Mouse (Mus musculus) bone marrow macrophage, adult 2 months (primary cell): ENCODE results near the gene Hils1. TPM values are rescaled to one million over a fixed set of nuclear protein-coding genes. Genes with fewer than 3 reads are reported as not detected.

Source experiments
- H3K27ac ChIP-seq: 2 replicates; pipeline ENCODE4 v1.5.1; 2012; ENCODE audit warnings: low read depth, low read length; ENCODE audit not compliant: insufficient read depth
- H3K4me1 ChIP-seq: 2 replicates; pipeline ENCODE4 v1.6.1; 2012; ENCODE audit warnings: low read length; ENCODE audit not compliant: control insufficient read depth, insufficient read depth
- H3K4me3 ChIP-seq: 2 replicates; pipeline ENCODE4 v1.5.1; 2012; ENCODE audit warnings: mild to moderate bottlenecking, low read length, moderate library complexity; ENCODE audit not compliant: insufficient read depth
- CTCF ChIP-seq: IDR thresholded peaks from 2 replicates; pipeline ENCODE4 v1.5.1; 2012; ENCODE audit warnings: low read depth, mild to moderate bottlenecking, low read length, moderate library complexity
- POLR2A ChIP-seq: IDR thresholded peaks from 2 replicates; pipeline ENCODE4 v1.6.1; 2012; ENCODE audit warnings: mild to moderate bottlenecking, low read depth, low read length, borderline replicate concordance
- polyA plus RNA-seq: library from polyadenylated mRNA; stranded (reverse); fragments of >200 nt; gene quantifications from 2 replicates; pipeline ENCODE4 v1.2.4, GENCODE M21; 2012; ENCODE audit not compliant: missing spikeins, insufficient read depth, insufficient read length

The Hils1 gene
- polyA plus RNA-seq, result not detected in 2 replicates

DNA sequence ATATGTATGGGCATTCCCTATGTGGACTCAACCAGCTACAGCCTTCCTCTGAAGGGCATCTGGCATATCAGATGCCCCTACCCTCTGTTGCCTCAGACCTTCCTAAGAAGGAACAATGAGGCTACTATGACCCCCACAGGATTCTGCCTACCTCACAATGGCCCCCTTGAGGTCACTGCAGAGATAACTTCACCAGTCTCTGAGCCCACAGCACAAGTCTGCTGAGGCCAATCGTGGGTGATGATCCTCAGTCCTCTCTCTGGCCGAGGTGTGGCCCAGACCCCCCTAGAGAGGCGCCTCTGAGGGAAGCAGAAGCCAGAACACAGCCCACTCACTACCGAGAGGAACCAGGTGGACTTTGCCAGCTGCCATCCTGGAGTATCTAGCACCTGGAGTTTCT lies at the start of gene Hils1:
Gene Hils1 (plus strand): TSS at position 175 of the 400 bp plus-strand sequence.
- H3K4me3 ChIP-seq, result no peak within 1 kb of the TSS
- no peaks in the 10 kb centered on the region for H3K4me1 ChIP-seq
- no peak within 1 kb of the TSS for H3K27ac ChIP-seq
- TF ChIP-seq POLR2A (no peak), CTCF (no peak)

DNA sequence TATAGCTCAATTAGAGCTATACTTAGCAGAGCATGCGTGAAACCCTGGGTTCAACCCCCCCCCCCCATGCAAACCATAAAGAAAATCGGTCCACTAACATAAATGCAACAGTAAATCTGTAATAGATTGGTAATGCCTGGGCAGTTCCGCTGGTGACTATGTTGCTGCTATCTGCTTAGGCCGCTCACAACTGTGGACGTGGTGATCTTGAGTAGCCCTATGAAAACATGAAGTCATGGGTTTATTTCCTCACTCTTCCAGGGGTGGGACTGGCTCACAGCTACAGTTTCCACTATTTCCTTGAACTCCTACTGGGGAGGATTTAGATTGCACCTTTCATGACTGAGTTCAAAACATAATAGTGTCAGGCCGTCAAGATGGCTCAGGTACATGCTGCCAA lies 49.7 kb upstream of the Hils1 start:
- Histone ChIP-seq H3K4me3 (no peak overlapping the region), H3K4me1 (no peaks in the 10 kb centered on the region), H3K27ac (no peak overlapping the region)
- TF ChIP-seq POLR2A (no peak), CTCF (no peak)

DNA sequence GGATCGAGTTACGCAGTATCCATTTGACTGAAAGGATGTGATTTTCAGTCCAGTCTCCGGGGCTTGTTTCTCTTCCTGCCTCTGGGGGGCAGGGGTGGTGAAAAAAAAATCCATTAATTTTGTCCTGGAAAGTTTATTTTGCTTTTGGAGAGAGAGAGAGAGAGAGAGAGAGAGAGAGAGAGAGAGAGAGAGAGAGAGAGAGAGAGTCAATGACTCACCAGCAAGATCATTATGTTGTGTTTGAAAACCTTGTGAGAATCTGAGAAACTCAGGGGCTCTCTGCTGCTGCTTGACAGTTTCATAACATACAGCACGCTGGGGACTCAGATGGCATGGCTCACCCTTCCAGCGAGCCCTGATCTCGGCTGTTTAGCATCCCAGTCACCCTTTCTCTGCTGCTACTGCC lies 46.4 kb upstream of the Hils1 start:
- Histone ChIP-seq H3K4me1 (no peaks in the 10 kb centered on the region), H3K27ac (no peak overlapping the region), H3K4me3 (no peak overlapping the region)
- TF ChIP-seq POLR2A (no peak), CTCF (no peak)

DNA sequence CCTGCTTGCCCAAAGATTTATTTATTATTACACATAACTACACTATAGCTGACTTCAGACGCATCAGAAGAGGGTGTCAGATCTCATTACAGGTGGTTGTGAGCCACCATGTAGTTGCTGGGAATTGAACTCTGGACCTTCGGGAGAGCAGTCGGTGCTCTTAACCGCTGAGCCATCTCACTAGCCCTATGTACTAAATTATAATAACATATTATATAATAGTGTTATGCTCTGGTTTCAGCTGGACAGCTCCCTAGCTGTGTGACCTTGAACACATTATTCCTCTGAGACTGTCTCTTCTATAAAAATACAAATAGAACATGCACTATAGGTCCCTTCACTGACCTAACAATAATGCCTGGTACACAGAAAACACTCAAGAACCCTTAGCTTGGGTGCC lies 42.4 kb upstream of the Hils1 start:
- Histone ChIP-seq H3K4me1 (no peaks in the 10 kb centered on the region), H3K4me3 (no peak overlapping the region), H3K27ac (no peak overlapping the region)
- TF ChIP-seq POLR2A (no peak), CTCF (no peak)

DNA sequence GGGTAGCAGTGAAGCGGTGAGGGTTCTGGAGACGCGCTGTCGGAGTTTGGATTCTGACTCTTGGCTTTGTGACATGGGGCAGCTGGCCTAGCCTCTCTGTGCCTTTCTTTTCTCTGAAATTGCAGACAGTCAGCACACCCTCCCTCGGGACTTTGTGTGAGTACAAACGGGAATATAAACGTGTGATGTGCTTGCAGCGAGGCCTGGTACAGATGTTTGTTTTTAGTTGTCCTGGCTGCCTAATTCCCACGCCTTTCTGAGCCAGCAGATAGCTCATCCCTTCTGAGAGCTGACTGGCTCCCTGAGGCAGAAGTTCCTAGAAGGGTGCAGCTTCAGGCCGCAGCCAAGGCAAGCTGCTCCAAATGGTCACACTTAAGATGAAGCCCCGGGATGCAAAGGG lies 41.0 kb upstream of the Hils1 start:
- TF ChIP-seq POLR2A, result no peak
- no peak for TF ChIP-seq CTCF
- no peaks in the 10 kb centered on the region for H3K4me1 ChIP-seq
- no peak overlapping the region for H3K4me3 ChIP-seq
- no peak overlapping the region for H3K27ac ChIP-seq

DNA sequence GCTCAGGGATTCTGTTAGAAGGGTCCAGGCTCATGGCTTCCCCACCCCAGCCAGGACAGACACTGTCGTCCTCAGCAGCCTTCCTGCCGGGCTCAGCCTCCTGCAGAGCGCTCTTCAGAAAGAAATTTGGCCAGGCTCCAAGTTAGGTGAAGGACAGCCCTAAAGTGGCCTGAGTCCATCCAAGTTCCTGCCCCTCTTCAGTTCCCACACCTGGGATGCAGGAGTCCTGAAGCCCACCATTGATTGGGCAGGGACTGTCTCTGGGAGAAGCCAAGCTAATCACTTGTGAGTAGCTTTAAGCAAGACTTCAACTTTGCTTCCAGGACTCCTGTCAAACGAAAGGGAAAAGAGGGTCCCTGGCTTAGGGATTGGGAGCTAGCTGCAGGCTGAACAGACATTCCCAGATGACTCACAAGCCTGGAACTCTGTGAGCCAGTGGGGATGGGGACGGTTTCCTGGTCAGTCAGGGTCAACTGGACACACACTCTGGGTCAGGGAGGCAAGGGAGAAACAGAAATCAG lies 39.6 kb upstream of the Hils1 start:
- H3K27ac ChIP-seq, result no peak overlapping the region
- TF ChIP-seq CTCF, result no peak
- TF ChIP-seq POLR2A, result no peak
- no peaks in the 10 kb centered on the region for H3K4me1 ChIP-seq
- H3K4me3 ChIP-seq, result no peak overlapping the region

DNA sequence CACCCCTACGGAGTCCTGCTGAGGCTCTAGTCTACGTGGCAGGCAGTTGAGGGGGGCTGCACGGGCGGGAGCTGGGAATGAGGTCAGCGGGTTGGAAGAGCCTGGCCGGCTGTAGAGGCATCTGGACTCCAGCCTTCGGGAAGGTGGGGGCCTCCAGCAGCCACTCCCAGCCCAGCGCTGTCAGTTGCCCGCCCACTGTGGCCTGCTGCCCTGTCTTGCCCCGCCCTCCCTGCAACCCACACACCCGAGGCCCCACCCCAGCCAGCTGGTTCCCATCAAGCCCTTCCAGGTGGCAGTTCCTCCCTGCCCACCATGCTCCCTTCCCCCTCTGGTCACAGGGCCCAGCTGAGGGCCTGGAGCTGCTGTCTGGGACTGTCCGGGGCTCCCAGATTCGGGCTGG lies 38.6 kb upstream of the Hils1 start:
- no peak overlapping the region for H3K27ac ChIP-seq
- no peak overlapping the region for H3K4me3 ChIP-seq
- no peak for TF ChIP-seq CTCF
- TF ChIP-seq POLR2A, result no peak
- no peaks in the 10 kb centered on the region for H3K4me1 ChIP-seq

DNA sequence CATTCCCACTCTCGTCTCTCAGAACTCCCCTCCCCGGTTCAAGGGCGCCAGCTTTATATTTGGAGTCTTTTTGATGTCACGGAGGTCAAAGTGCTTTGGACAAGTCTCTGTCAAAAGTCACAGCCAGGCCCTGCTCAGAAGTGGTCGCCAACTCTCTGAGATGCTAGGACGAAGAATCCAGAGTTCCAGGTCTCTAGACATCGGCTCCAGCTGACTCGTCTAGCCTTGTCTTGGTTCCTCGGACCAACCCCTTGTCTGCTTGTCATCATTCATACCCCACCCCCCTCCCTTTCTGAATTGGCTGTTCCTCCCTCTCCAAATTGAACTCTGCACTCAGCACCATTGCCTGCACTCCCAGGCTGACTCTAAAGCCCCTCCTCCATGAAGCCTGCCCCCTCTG lies 37.8 kb upstream of the Hils1 start:
- TF ChIP-seq POLR2A, result no peak
- TF ChIP-seq CTCF, result no peak
- no peak overlapping the region for H3K27ac ChIP-seq
- H3K4me3 ChIP-seq, result no peak overlapping the region
- no peaks in the 10 kb centered on the region for H3K4me1 ChIP-seq

DNA sequence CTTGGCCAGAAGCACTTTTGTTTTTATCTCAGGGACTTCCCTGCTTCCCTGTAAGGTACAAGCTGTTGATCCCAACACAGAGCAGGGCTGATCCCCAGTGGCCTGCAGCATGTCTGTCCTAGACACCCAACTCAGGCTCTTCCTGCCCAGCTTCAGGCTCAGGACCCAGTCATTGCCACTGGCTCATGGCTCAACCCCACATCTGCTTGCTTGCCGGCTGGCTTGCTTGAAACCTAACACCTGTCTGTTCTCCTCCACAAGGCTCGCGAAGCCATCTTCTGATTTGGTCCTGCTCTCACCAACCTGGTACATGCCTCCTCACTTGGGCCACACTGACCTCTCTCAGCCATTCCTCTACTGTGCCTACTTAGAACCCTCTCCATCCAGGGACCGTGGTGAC lies 37.2 kb upstream of the Hils1 start:
- TF ChIP-seq CTCF (no peak), POLR2A (no peak)
- no peaks in the 10 kb centered on the region for H3K4me1 ChIP-seq
- no peak overlapping the region for H3K27ac ChIP-seq
- no peak overlapping the region for H3K4me3 ChIP-seq

DNA sequence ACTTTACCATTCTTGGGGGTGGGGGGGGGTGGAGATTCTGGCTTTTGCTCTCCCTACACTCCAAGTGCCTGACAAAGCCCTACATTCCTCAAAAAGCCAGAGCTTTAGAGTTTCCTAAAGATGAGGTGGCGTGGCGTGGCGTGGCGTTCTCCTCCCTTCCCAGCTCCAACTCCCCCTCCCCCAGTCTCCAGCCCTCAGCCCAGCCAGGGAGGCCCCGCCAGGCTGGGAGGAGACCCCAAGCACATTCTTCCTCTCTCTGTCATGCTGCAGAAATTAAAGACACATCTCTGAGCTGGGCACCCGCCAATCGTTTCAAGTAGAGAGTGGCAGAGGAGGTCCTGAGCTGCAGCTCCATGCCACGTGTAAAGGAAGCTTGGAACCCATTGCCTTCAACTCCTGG lies 33.8 kb upstream of the Hils1 start:
- Histone ChIP-seq H3K4me1 (peaks cover 2% of the 10 kb centered on the region; the same call in 1 of the 2 replicates), H3K27ac (no peak overlapping the region), H3K4me3 (no peak overlapping the region)
- TF ChIP-seq CTCF (no peak), POLR2A (no peak)

DNA sequence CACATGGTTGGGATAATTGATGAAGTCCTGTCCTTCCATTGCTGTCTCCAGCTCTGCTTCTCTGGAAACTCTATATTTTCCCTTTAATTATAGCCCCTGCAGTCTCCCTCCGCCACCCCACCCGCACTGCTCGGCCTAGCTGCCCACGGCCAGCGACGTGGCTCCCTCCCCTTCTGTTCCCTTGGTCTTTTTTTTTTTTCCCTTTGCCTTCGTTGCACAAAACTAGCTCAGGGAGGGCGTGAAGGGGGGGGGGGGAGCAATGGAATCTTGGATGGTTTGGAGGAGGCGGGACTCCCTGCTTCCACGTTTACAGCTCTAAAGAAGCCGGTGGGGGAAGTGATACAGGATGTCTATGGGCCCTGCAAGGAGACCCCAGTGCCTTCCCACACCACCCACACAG lies 32.9 kb upstream of the Hils1 start:
- H3K4me1 ChIP-seq, result peaks cover 2% of the 10 kb centered on the region; the same call in 1 of the 2 replicates
- TF ChIP-seq POLR2A, result no peak
- TF ChIP-seq CTCF, result no peak
- no peak overlapping the region for H3K4me3 ChIP-seq
- H3K27ac ChIP-seq, result no peak overlapping the region
